Mouse (Mus musculus) heart, embryonic 12.5 days (tissue): ENCODE measurements around the gene Ccdc87. TPM values are rescaled to one million over a fixed set of nuclear protein-coding genes. Genes with fewer than 3 reads are reported as not detected.
"Not testable (repeated sequence)": the region's sequence is repeated elsewhere in the genome, so short reads cannot be mapped to it uniquely, and the experiment has no call there.

Experiments
- ATAC-seq: fragments of 200-750 bp; cut with Nextera tagmentation; 2 replicates; pipeline ENCODE4 v1.8.0; 2017; ENCODE audit warnings: moderate TSS enrichment, moderate library complexity; ENCODE audit not compliant: insufficient number of reproducible peaks, low FRiP score
- H3K27ac ChIP-seq: fragments of 300-500 bp; sonication (generic); 2 replicates; pipeline ENCODE4 v1.5.1; 2016; ENCODE audit warnings: mild to moderate bottlenecking, moderate library complexity; ENCODE audit not compliant: poor library complexity, severe bottlenecking
- H3K27me3 ChIP-seq: fragments of 300-500 bp; sonication (generic); replicated peaks from 2 replicates; pipeline ENCODE4 v1.6.1; 2016; ENCODE audit warnings: mild to moderate bottlenecking, moderate library complexity
- H3K36me3 ChIP-seq: fragments of 300-500 bp; sonication (generic); 2 replicates; pipeline ENCODE4 v1.6.1; 2016; ENCODE audit warnings: mild to moderate bottlenecking, moderate library complexity
- H3K4me1 ChIP-seq: fragments of 300-500 bp; sonication (generic); replicated peaks from 2 replicates; pipeline ENCODE4 v1.6.1; 2016; ENCODE audit warnings: mild to moderate bottlenecking
- H3K4me2 ChIP-seq: fragments of 300-500 bp; sonication (generic); 2 replicates; pipeline ENCODE4 v1.6.1; 2016; ENCODE audit warnings: mild to moderate bottlenecking, moderate library complexity
- H3K4me3 ChIP-seq: fragments of 300-500 bp; sonication (generic); 2 replicates; pipeline ENCODE4 v1.5.1; 2016; ENCODE audit warnings: mild to moderate bottlenecking
- H3K9ac ChIP-seq: fragments of 300-500 bp; sonication (generic); 2 replicates; pipeline ENCODE4 v1.6.1; 2016; ENCODE audit warnings: mild to moderate bottlenecking, moderate library complexity
- H3K9me3 ChIP-seq: fragments of 300-500 bp; sonication (generic); replicated peaks from 2 replicates; pipeline ENCODE4 v1.6.1; 2016; ENCODE audit warnings: mild to moderate bottlenecking, moderate library complexity
- WGBS: fragments of 180-500 bp; shearing (Covaris S2); methylation state at CpG from one replicate; pipeline ENCODE4 v1.1.7; 2016; 5-methylcytosine and 5-hydroxymethylcytosine counted together
- polyA plus RNA-seq: library from polyadenylated mRNA; unstranded; fragments of >200 nt; fragmentation: Nextera tagmentation; extraction: Ambion mirVana; gene quantifications from 2 replicates; pipeline ENCODE4 v1.2.1, GENCODE M21; 2016

Ccdc87 gene
- polyA plus RNA-seq, 1 experiment from 2014 or later, result not detected

- Histone ChIP-seq H3K9ac (no peak overlapping the region), H3K27ac (no peak overlapping the region), H3K36me3 (0 out of 2 replicates have a peak, but pooled peaks cover 4% of the 10 kb centered on the region), H3K9me3 (no peaks in the 10 kb centered on the region), H3K27me3 (peaks cover 41% of the 10 kb centered on the region), H3K4me2 (peak overlapping the region; percentile 32; the same call in 1 of the 2 replicates), H3K4me1 (peaks cover 4% of the 10 kb centered on the region; the same call in 1 of the 2 replicates), H3K4me3 (no peak overlapping the region)
- no peak for ATAC-seq
- WGBS, result 5% methylated on average over 17 of the region's 17 CpGs
Observed at GRCm38 (mm10) chr19:4865147-4865546, 26.0 kb downstream of the Ccdc87 start.

- not testable (repeated sequence) for ATAC-seq, H3K9ac ChIP-seq, H3K9me3 ChIP-seq, H3K27me3 ChIP-seq, H3K36me3 ChIP-seq, H3K4me3 ChIP-seq, H3K4me2 ChIP-seq, H3K27ac ChIP-seq
- 78% methylated on average over 1 of the region's 1 CpGs for WGBS
- H3K4me1 ChIP-seq, result peaks cover 12% of the 10 kb centered on the region
Observed at GRCm38 (mm10) chr19:4874613-4875012, 35.4 kb downstream of the Ccdc87 start.

- WGBS, result 71% methylated on average over 2 of the region's 4 CpGs
- H3K36me3 ChIP-seq, result no peaks in the 10 kb centered on the region
Observed at GRCm38 (mm10) chr19:4876241-4876640, 37.1 kb downstream of the Ccdc87 start.

GRCm38 (mm10) chr19:4876755-4877154 lies 37.6 kb downstream of the Ccdc87 start:
- Histone ChIP-seq H3K27me3 (peaks cover 8% of the 10 kb centered on the region; the same call in 1 of the 2 replicates), H3K4me2 (0 out of 2 replicates have a peak overlapping the region, but pooled peaks have one; percentile 87), H3K9me3 (no peaks in the 10 kb centered on the region), H3K4me1 (peaks cover 12% of the 10 kb centered on the region), H3K9ac (no peak overlapping the region), H3K36me3 (no peaks in the 10 kb centered on the region), H3K27ac (no peak overlapping the region), H3K4me3 (no peak overlapping the region)
- ATAC-seq, result no peak
- 75% methylated on average over 3 of the region's 3 CpGs for WGBS

More at GRCm38 (mm10) chr19:4876241-4876640, 37.1 kb downstream of the Ccdc87 start:
- Histone ChIP-seq H3K9ac (no peak overlapping the region), H3K9me3 (no peaks in the 10 kb centered on the region), H3K27me3 (peaks cover 8% of the 10 kb centered on the region; the same call in 1 of the 2 replicates), H3K4me2 (no peak overlapping the region), H3K27ac (no peak overlapping the region), H3K4me3 (no peak overlapping the region), H3K4me1 (peaks cover 12% of the 10 kb centered on the region)
- no peak for ATAC-seq

GRCm38 (mm10) chr19:4877785-4878184 lies 38.6 kb downstream of the Ccdc87 start, which contains the start of gene Actn3:
Actn3 (minus strand) TSS chr19:4877909.
- Histone ChIP-seq H3K27me3 (peaks cover 8% of the 10 kb centered on the region; the same call in 1 of the 2 replicates), H3K4me1 (peaks cover 12% of the 10 kb centered on the region), H3K9me3 (no peaks in the 10 kb centered on the region), H3K36me3 (no peaks in the 10 kb centered on the region), H3K4me2 (peak within 1 kb of the TSS; percentile 87), H3K9ac (peak within 1 kb of the TSS; percentile 86), H3K27ac (peak within 1 kb of the TSS; percentile 45), H3K4me3 (peak within 1 kb of the TSS; percentile 97)
- no peak for ATAC-seq
- WGBS, result 3% methylated on average over 17 of the region's 17 CpGs

- Histone ChIP-seq H3K27me3 (peaks cover 8% of the 10 kb centered on the region; the same call in 1 of the 2 replicates), H3K9ac (peak within 1 kb of the TSS; percentile 86), H3K36me3 (no peaks in the 10 kb centered on the region), H3K9me3 (no peaks in the 10 kb centered on the region), H3K4me3 (peak within 1 kb of the TSS; percentile 97), H3K27ac (peak within 1 kb of the TSS; percentile 45), H3K4me1 (peaks cover 12% of the 10 kb centered on the region), H3K4me2 (peak within 1 kb of the TSS; percentile 87)
- WGBS, result under 1% methylated on average over 52 of the region's 52 CpGs
- peak; percentile 98 for ATAC-seq
Observed at GRCm38 (mm10) chr19:4878405-4879323, 39.5 kb downstream of the Ccdc87 start, which contains the start of gene Zdhhc24. Zdhhc24 (plus strand) TSS chr19:4878668.

DNA sequence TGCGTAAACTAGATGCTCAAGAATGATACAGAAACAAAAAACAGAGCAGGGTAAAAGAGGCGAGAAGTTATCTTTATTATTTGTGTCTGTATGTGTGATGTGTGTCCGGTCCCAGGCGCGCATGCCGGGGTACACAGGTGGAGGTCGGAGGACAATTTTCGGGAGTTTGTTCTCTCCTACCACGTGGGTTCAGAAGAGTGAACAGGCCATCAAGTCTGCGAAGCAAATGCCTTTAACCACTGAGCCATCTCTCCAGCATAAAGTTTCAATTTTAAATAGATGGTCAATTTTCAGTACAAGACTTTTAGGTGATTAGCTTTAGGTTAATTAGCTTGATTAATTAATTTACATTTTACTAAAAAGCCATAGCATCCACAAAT lies 40.1 kb downstream of the Ccdc87 start:
- Histone ChIP-seq H3K4me1 (peaks cover 12% of the 10 kb centered on the region), H3K4me2 (peak overlapping the region; percentile 87), H3K9me3 (no peaks in the 10 kb centered on the region), H3K36me3 (no peaks in the 10 kb centered on the region), H3K27me3 (peaks cover 8% of the 10 kb centered on the region; the same call in 1 of the 2 replicates), H3K4me3 (peak overlapping the region; percentile 97), H3K9ac (0 out of 2 replicates have a peak overlapping the region, but pooled peaks have one; percentile 86), H3K27ac (no peak overlapping the region)
- WGBS, result 65% methylated on average over 10 of the region's 10 CpGs
- ATAC-seq, result no peak

DNA sequence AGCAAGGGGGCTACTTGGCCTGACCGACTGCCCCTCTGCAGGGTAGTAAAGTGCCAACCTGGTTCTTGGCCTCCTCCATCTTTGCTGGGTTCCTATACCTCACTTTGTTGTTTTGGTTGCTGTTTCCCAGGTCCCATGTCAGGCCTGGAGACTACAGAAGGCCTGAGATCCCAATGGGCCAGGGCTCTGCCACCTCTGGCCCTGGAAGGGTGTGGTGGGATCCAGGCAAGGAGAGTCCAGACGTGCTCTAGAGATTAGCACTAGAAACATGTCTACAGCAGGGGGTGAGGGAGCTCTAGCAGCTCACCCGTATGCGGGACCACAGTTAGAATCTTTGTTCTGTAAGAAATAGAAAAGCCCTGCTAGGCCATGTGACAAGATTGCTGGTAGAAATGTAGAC lies 44.8 kb downstream of the Ccdc87 start:
- Histone ChIP-seq H3K27ac (no peak overlapping the region), H3K4me2 (no peak overlapping the region), H3K27me3 (no peaks in the 10 kb centered on the region), H3K36me3 (no peaks in the 10 kb centered on the region), H3K4me3 (no peak overlapping the region), H3K9me3 (no peaks in the 10 kb centered on the region), H3K9ac (no peak overlapping the region), H3K4me1 (peaks cover 4% of the 10 kb centered on the region; the same call in 1 of the 2 replicates)
- WGBS, result 73% methylated on average over 4 of the region's 4 CpGs
- ATAC-seq, result no peak

GRCm38 (mm10) chr19:4889791-4890190 lies 50.6 kb downstream of the Ccdc87 start:
- Histone ChIP-seq H3K27ac (no peak overlapping the region), H3K4me1 (no peaks in the 10 kb centered on the region), H3K4me3 (no peak overlapping the region), H3K9me3 (no peaks in the 10 kb centered on the region), H3K27me3 (peaks cover 25% of the 10 kb centered on the region), H3K4me2 (no peak overlapping the region), H3K9ac (no peak overlapping the region), H3K36me3 (no peaks in the 10 kb centered on the region; the same call in 1 of the 2 replicates)
- 61% methylated on average over 10 of the region's 10 CpGs for WGBS
- ATAC-seq, result no peak

DNA sequence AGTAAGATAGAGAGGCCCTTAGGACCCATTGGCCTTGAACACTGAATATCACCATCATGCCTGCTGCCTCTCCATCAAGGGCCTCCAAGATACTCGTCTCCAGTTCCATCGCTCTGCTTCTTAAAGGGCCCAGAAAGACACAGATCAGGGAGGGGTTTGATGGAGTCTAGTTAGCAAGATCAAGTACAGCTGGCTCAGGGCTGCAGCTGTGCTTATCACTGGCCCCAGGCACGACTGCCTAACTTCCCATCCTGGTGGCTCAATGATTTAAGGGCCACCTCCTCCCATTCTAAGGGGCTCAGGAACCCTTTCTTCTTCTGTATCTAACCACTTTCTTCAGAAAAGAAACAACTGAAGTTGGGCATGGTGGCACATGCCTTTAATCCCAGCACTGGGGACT lies 52.6 kb downstream of the Ccdc87 start:
- peaks cover 27% of the 10 kb centered on the region for H3K27me3 ChIP-seq
- no peak for ATAC-seq
- H3K27ac ChIP-seq, result no peak overlapping the region
- H3K4me3 ChIP-seq, result no peak overlapping the region
- H3K36me3 ChIP-seq, result no peaks in the 10 kb centered on the region; the same call in 1 of the 2 replicates
- 74% methylated on average over 3 of the region's 3 CpGs for WGBS
- no peak overlapping the region for H3K9ac ChIP-seq
- H3K4me2 ChIP-seq, result no peak overlapping the region
- no peaks in the 10 kb centered on the region for H3K9me3 ChIP-seq
- H3K4me1 ChIP-seq, result no peaks in the 10 kb centered on the region
